Mouse (Mus musculus) E14TG2a.4 (cell line): Measurements from ENCODE around the gene Uevld.

Experiments used
- CTCF ChIP-seq: conservative IDR thresholded peaks from 2 replicates; pipeline ENCODE4 v1.5.1; 2014; ENCODE audit warnings: low read length
- POU5F1 ChIP-seq: IDR thresholded peaks from 2 replicates; pipeline ENCODE4 v1.6.1; 2014; ENCODE audit warnings: low read length, borderline replicate concordance

- TF ChIP-seq CTCF (no peak), POU5F1 (no peak)
Measured at GRCm38 (mm10) chr7:47007109-47007780, 48.9 kb upstream of the Uevld start.
